Mouse (Mus musculus) limb, embryonic 15.5 days (tissue): ENCODE data around the gene Ufc1. TPM values are rescaled to one million over a fixed set of nuclear protein-coding genes. Genes with fewer than 3 reads are reported as not detected.
"Not testable (repeated sequence)": the region's sequence is repeated elsewhere in the genome, so short reads cannot be mapped to it uniquely, and the experiment has no call there.

Source experiments
- ATAC-seq: fragments of 200-750 bp; cut with Nextera tagmentation; 2 replicates; pipeline ENCODE4 v1.8.0; 2017; ENCODE audit warnings: low read depth, moderate TSS enrichment; ENCODE audit not compliant: insufficient number of reproducible peaks, low FRiP score, low TSS enrichment
- H3K27ac ChIP-seq: fragments of 300-500 bp; sonication (generic); 2 replicates; pipeline ENCODE4 v1.5.1; 2015; ENCODE audit warnings: moderate library complexity, mild to moderate bottlenecking, inconsistent platforms
- H3K27me3 ChIP-seq: fragments of 300-500 bp; sonication (generic); 2 replicates; pipeline ENCODE4 v1.6.1; 2015; ENCODE audit warnings: inconsistent platforms
- H3K36me3 ChIP-seq: fragments of 300-500 bp; sonication (generic); 2 replicates; pipeline ENCODE4 v1.6.1; 2015; ENCODE audit warnings: inconsistent platforms
- H3K4me1 ChIP-seq: fragments of 300-500 bp; sonication (generic); 2 replicates; pipeline ENCODE4 v1.6.1; 2015; ENCODE audit warnings: inconsistent platforms
- H3K4me2 ChIP-seq: fragments of 300-500 bp; sonication (generic); 2 replicates; pipeline ENCODE4 v1.6.1; 2015; ENCODE audit warnings: mild to moderate bottlenecking, inconsistent platforms
- H3K4me3 ChIP-seq: fragments of 300-500 bp; sonication (generic); 2 replicates; pipeline ENCODE4 v1.5.1; 2015; ENCODE audit warnings: mild to moderate bottlenecking, inconsistent platforms
- H3K9ac ChIP-seq: fragments of 300-500 bp; sonication (generic); 2 replicates; pipeline ENCODE4 v1.6.1; 2015; ENCODE audit warnings: inconsistent platforms
- H3K9me3 ChIP-seq: fragments of 300-500 bp; sonication (generic); 2 replicates; pipeline ENCODE4 v1.6.1; 2016; ENCODE audit warnings: inconsistent platforms
- WGBS: fragments of 180-500 bp; shearing (Covaris S2); methylation state at CpG from one replicate; pipeline ENCODE4 v1.1.7; 2015; 5-methylcytosine and 5-hydroxymethylcytosine counted together
- polyA plus RNA-seq: library from polyadenylated mRNA; unstranded; fragments of >200 nt; fragmentation: Nextera tagmentation; extraction: Ambion mirVana; gene quantifications from 2 replicates; pipeline ENCODE4 v1.2.1, GENCODE M21; 2015

The Ufc1 gene
- 113 and 116 TPM in 2 replicates for polyA plus RNA-seq

- ATAC-seq = peak; percentile 81
- Histone ChIP-seq H3K4me1 (peaks cover 10% of the 10 kb centered on the region; the same call in 1 of the 2 replicates), H3K9me3 (no peaks in the 10 kb centered on the region), H3K4me3 (peak within 1 kb of the TSS; percentile 71), H3K27me3 (peaks cover 9% of the 10 kb centered on the region), H3K4me2 (peak within 1 kb of the TSS; percentile 63), H3K27ac (peak within 1 kb of the TSS; percentile 98), H3K36me3 (peaks cover 6% of the 10 kb centered on the region), H3K9ac (peak within 1 kb of the TSS; percentile 79)
- WGBS = under 1% methylated on average over 42 of the region's 42 CpGs
Measured at GRCm38 (mm10) chr1:171294298-171295062, at the start of gene Ufc1. Gene Ufc1 (minus strand): TSS chr1:171295024.

- WGBS = 68% methylated on average over 9 of the region's 9 CpGs
- 0 out of 2 replicates have a peak, but pooled peaks have one; percentile 46 for ATAC-seq
- Histone ChIP-seq H3K9me3 (peaks cover 5% of the 10 kb centered on the region; the same call in 1 of the 2 replicates), H3K27me3 (no peaks in the 10 kb centered on the region), H3K4me1 (peaks cover 24% of the 10 kb centered on the region), H3K4me2 (peak overlapping the region; percentile 71), H3K36me3 (peaks cover 48% of the 10 kb centered on the region), H3K9ac (no peak overlapping the region), H3K27ac (no peak overlapping the region), H3K4me3 (peak overlapping the region; percentile 89; the same call in 1 of the 2 replicates)
Measured at GRCm38 (mm10) chr1:171343922-171344677, 49.3 kb upstream of the Ufc1 start.

GRCm38 (mm10) chr1:171342262-171343207 is 47.7 kb upstream of the Ufc1 start:
- Histone ChIP-seq H3K36me3 (peaks cover 57% of the 10 kb centered on the region), H3K4me2 (no peak overlapping the region), H3K27me3 (no peaks in the 10 kb centered on the region), H3K4me3 (no peak overlapping the region), H3K27ac (no peak overlapping the region), H3K4me1 (peaks cover 21% of the 10 kb centered on the region), H3K9me3 (peaks cover 5% of the 10 kb centered on the region; the same call in 1 of the 2 replicates), H3K9ac (no peak overlapping the region)
- ATAC-seq = no peak
- 94% methylated on average over 16 of the region's 16 CpGs for WGBS

- Histone ChIP-seq H3K4me3 (peak overlapping the region; percentile 83), H3K9me3 (no peaks in the 10 kb centered on the region), H3K27ac (peak overlapping the region; percentile 99), H3K27me3 (no peaks in the 10 kb centered on the region), H3K4me1 (peaks cover 32% of the 10 kb centered on the region), H3K36me3 (peaks cover 6% of the 10 kb centered on the region; the same call in 1 of the 2 replicates), H3K4me2 (peak overlapping the region; percentile 59), H3K9ac (peak overlapping the region; percentile 92)
- under 1% methylated on average over 4 of the region's 4 CpGs for WGBS
- no peak for ATAC-seq
Measured at GRCm38 (mm10) chr1:171330216-171330560, 35.4 kb upstream of the Ufc1 start.

- peak overlapping the region; percentile 92 for H3K9ac ChIP-seq
- H3K9me3 ChIP-seq = no peaks in the 10 kb centered on the region
- peaks cover 10% of the 10 kb centered on the region; the same call in 1 of the 2 replicates for H3K36me3 ChIP-seq
- peak overlapping the region; percentile 99 for H3K27ac ChIP-seq
- H3K27me3 ChIP-seq = no peaks in the 10 kb centered on the region
- peaks cover 32% of the 10 kb centered on the region for H3K4me1 ChIP-seq
- ATAC-seq = peak; percentile 89
- H3K4me3 ChIP-seq = peak overlapping the region; percentile 83
- under 1% methylated on average over 48 of the region's 61 CpGs for WGBS
- peak overlapping the region; percentile 59 for H3K4me2 ChIP-seq
Measured at GRCm38 (mm10) chr1:171329433-171330215, 34.8 kb upstream of the Ufc1 start.

- H3K36me3 ChIP-seq = peaks cover 10% of the 10 kb centered on the region; the same call in 1 of the 2 replicates
- peak; percentile 93 for ATAC-seq
- no peaks in the 10 kb centered on the region for H3K9me3 ChIP-seq
- H3K27ac ChIP-seq = peak within 1 kb of the TSS; percentile 99
- peaks cover 32% of the 10 kb centered on the region for H3K4me1 ChIP-seq
- no peaks in the 10 kb centered on the region for H3K27me3 ChIP-seq
- H3K4me3 ChIP-seq = peak within 1 kb of the TSS; percentile 83
- peak within 1 kb of the TSS; percentile 66 for H3K4me2 ChIP-seq
- H3K9ac ChIP-seq = peak within 1 kb of the TSS; percentile 92
- WGBS = under 1% methylated on average over 42 of the region's 48 CpGs
Measured at GRCm38 (mm10) chr1:171328839-171329432, 34.1 kb upstream of the Ufc1 start, which contains the start of gene Dedd. Gene Dedd (plus strand): TSS chr1:171329145.

- Histone ChIP-seq H3K27me3 (no peaks in the 10 kb centered on the region), H3K4me3 (peak overlapping the region; percentile 83), H3K4me2 (peak overlapping the region; percentile 66), H3K9ac (peak overlapping the region; percentile 92), H3K9me3 (no peaks in the 10 kb centered on the region), H3K27ac (peak overlapping the region; percentile 99), H3K36me3 (peaks cover 10% of the 10 kb centered on the region; the same call in 1 of the 2 replicates), H3K4me1 (peaks cover 32% of the 10 kb centered on the region)
- ATAC-seq = no peak
- WGBS = 24% methylated on average over 9 of the region's 9 CpGs
Measured at GRCm38 (mm10) chr1:171328244-171328643, 33.4 kb upstream of the Ufc1 start.

GRCm38 (mm10) chr1:171326588-171326987 is 31.8 kb upstream of the Ufc1 start:
- H3K9ac ChIP-seq, H3K9me3 ChIP-seq, H3K27me3 ChIP-seq, H3K4me3 ChIP-seq, H3K4me2 ChIP-seq, H3K36me3 ChIP-seq, H3K27ac ChIP-seq, ATAC-seq: not testable (repeated sequence)
- peaks cover 28% of the 10 kb centered on the region for H3K4me1 ChIP-seq
- WGBS = 89% methylated on average over 4 of the region's 4 CpGs

- H3K27me3 ChIP-seq = no peaks in the 10 kb centered on the region
- no peak overlapping the region for H3K4me3 ChIP-seq
- 70% methylated on average over 2 of the region's 2 CpGs for WGBS
- 0 out of 2 replicates have a peak, but pooled peaks cover 4% of the 10 kb centered on the region for H3K36me3 ChIP-seq
- no peak for ATAC-seq
- no peak overlapping the region for H3K4me2 ChIP-seq
- H3K9me3 ChIP-seq = no peaks in the 10 kb centered on the region
- H3K9ac ChIP-seq = no peak overlapping the region
- H3K4me1 ChIP-seq = peaks cover 19% of the 10 kb centered on the region
- H3K27ac ChIP-seq = no peak overlapping the region
Measured at GRCm38 (mm10) chr1:171325571-171325970, 30.7 kb upstream of the Ufc1 start.

GRCm38 (mm10) chr1:171322012-171322411 is 27.2 kb upstream of the Ufc1 start:
- no peak for ATAC-seq
- 83% methylated on average over 1 of the region's 1 CpGs for WGBS

More at GRCm38 (mm10) chr1:171322012-171322411, 27.2 kb upstream of the Ufc1 start:
- Histone ChIP-seq H3K4me1 (peaks cover 3% of the 10 kb centered on the region; the same call in 1 of the 2 replicates), H3K27me3 (no peaks in the 10 kb centered on the region), H3K27ac (no peak overlapping the region), H3K4me2 (no peak overlapping the region), H3K36me3 (0 out of 2 replicates have a peak, but pooled peaks cover 4% of the 10 kb centered on the region), H3K4me3 (no peak overlapping the region), H3K9ac (no peak overlapping the region), H3K9me3 (no peaks in the 10 kb centered on the region)
